Mouse (Mus musculus) heart, postnatal 0 days (tissue): Measurements from ENCODE around the gene Cltc. TPM values are rescaled to one million over a fixed set of nuclear protein-coding genes. Genes with fewer than 3 reads are reported as not detected.
"Not testable (repeated sequence)": the region's sequence is repeated elsewhere in the genome, so short reads cannot be mapped to it uniquely, and the experiment has no call there.

Source experiments
- ATAC-seq: fragments of 200-750 bp; cut with Nextera tagmentation; 2 replicates; pipeline ENCODE4 v1.8.0; 2017; ENCODE audit warnings: low read depth, moderate number of reproducible peaks, moderate library complexity; ENCODE audit not compliant: insufficient read depth
- DNase-seq: peaks from one replicate; pipeline ENCODE4 v3.0.0-alpha.2; 2016; ENCODE audit warnings: low spot score
- H3K27ac ChIP-seq: fragments of 300-500 bp; sonication (generic); 2 replicates; pipeline ENCODE4 v1.5.1; 2014; ENCODE audit warnings: low read depth, mild to moderate bottlenecking
- H3K27me3 ChIP-seq: fragments of 300-500 bp; sonication (generic); 2 replicates; pipeline ENCODE4 v1.6.1; 2014; ENCODE audit warnings: low read length, mixed read lengths; ENCODE audit not compliant: control insufficient read depth, insufficient read depth
- H3K36me3 ChIP-seq: fragments of 300-500 bp; sonication (generic); replicated peaks from 2 replicates; pipeline ENCODE4 v1.6.1; 2014; ENCODE audit warnings: low read length, mixed read lengths; ENCODE audit not compliant: control insufficient read depth, insufficient read depth
- H3K4me1 ChIP-seq: fragments of 300-500 bp; sonication (generic); 2 replicates; pipeline ENCODE4 v1.6.1; 2014; ENCODE audit warnings: antibody characterized with exemption; ENCODE audit not compliant: control insufficient read depth, insufficient read depth
- H3K4me2 ChIP-seq: fragments of 300-500 bp; sonication (generic); 2 replicates; pipeline ENCODE4 v1.6.1; 2014; ENCODE audit warnings: low read depth, mild to moderate bottlenecking, low read length, moderate library complexity
- H3K4me3 ChIP-seq: fragments of 300-500 bp; sonication (generic); 2 replicates; pipeline ENCODE4 v1.5.1; 2014; ENCODE audit warnings: low read depth, low read length
- H3K9ac ChIP-seq: fragments of 300-500 bp; sonication (generic); replicated peaks from 2 replicates; pipeline ENCODE4 v1.6.1; 2014; ENCODE audit warnings: low read depth, low read length, mixed read lengths
- H3K9me3 ChIP-seq: fragments of 300-500 bp; sonication (generic); replicated peaks from 2 replicates; pipeline ENCODE4 v1.6.1; 2016; ENCODE audit warnings: low read length; ENCODE audit not compliant: control insufficient read depth
- CTCF ChIP-seq: IDR thresholded peaks from 2 replicates; pipeline ENCODE4 v1.5.1; 2016; ENCODE audit warnings: antibody characterized with exemption, control low read depth, low read depth
- EP300 ChIP-seq: IDR thresholded peaks from 2 replicates; pipeline ENCODE4 v1.6.1; 2016; ENCODE audit warnings: antibody characterized with exemption, low read depth
- WGBS: fragments of 180-500 bp; shearing (Covaris S2); extraction: QIAGEN DNeasy Blood & Tissue Kit; methylation state at CpG from one replicate; pipeline ENCODE4 v1.1.7; 2014; 5-methylcytosine and 5-hydroxymethylcytosine counted together
- polyA plus RNA-seq: library from polyadenylated mRNA; unstranded; fragments of >200 nt; fragmentation: Nextera tagmentation; extraction: Ambion mirVana; gene quantifications from 2 replicates; pipeline ENCODE4 v1.2.1, GENCODE M21; 2015
- total RNA-seq: library from RNA; depleted of rRNA; stranded (reverse); fragments of >200 nt; gene quantifications from 2 replicates; pipeline ENCODE4 v1.2.3, GENCODE M21; 2014; ENCODE audit warnings: low replicate concordance; rRNA removed

Cltc gene
- 185 and 279 TPM in 2 replicates for total RNA-seq
- polyA plus RNA-seq: 71.0 and 77.6 TPM in 2 replicates

GRCm38 (mm10) chr11:86757480-86758371 is at the start of gene Cltc:
Gene Cltc (minus strand): TSS chr11:86757565.
- Histone ChIP-seq H3K4me1 (peaks cover 16% of the 10 kb centered on the region), H3K4me2 (peak within 1 kb of the TSS; percentile 88), H3K9me3 (no peaks in the 10 kb centered on the region), H3K9ac (peak within 1 kb of the TSS; percentile 97), H3K36me3 (no peaks in the 10 kb centered on the region), H3K4me3 (peak within 1 kb of the TSS; percentile 98), H3K27ac (peak within 1 kb of the TSS; percentile 98), H3K27me3 (no peaks in the 10 kb centered on the region)
- TF ChIP-seq CTCF: peak; percentile 67
- TF ChIP-seq EP300: peak; percentile 99
- ATAC-seq (peak; percentile 93), DNase-seq (peak; percentile 98)
- under 1% methylated on average over 73 of the region's 73 CpGs for WGBS

DNA sequence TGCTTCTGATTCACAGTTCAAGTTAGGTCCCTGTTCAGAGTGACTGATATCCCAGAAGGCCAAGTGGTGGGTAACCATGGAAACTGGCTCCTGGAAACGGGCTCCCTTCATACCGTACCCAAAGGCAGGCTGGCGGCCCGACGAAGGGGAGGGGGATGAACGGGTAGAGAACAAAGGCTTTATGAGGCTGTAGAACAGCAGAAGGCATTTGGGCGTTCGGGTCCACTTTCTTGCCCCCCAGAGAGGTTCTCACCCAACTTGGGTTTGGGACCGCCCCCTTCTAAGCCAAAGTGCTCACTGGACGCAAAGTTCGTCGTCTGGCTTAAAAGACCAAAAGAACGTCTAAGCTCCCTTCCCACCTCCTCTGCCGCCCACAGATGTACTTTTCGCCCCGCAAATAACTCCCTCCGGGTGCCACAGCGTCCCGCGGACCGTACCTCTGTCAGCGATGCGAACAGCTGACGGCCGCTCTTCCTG is 49.7 kb upstream of the Cltc start:
- peak; percentile 52 for DNase-seq
- under 1% methylated on average over 25 of the region's 25 CpGs for WGBS

DNA sequence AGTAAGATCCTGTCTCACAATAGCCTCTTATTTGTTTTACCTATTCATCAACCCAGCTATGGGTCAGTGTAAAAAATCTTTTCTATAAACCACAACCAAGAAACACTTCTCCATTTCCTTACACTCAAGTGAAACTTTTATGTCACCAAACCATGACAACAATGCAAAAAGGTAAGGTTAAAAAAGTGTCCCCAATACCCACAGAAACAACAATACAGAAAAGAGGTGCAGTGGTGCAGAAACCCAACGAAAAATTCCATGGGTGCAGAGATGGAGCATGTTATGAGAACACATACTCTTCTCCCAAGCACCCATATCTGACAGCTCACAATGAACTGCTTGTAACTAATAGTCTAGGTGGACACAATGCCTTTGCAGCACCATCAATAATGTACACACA is 36.8 kb upstream of the Cltc start:
- H3K4me1 ChIP-seq: no peaks in the 10 kb centered on the region
- no peak overlapping the region for H3K27ac ChIP-seq
- peaks cover 42% of the 10 kb centered on the region for H3K36me3 ChIP-seq
- TF ChIP-seq EP300: no peak
- TF ChIP-seq CTCF: no peak
- H3K4me2 ChIP-seq: no peak overlapping the region
- H3K27me3 ChIP-seq: no peaks in the 10 kb centered on the region
- ATAC-seq: no peak
- H3K9ac ChIP-seq: no peak overlapping the region
- H3K9me3 ChIP-seq: no peaks in the 10 kb centered on the region
- DNase-seq: no peak
- 86% methylated on average over 1 of the region's 1 CpGs for WGBS
- no peak overlapping the region for H3K4me3 ChIP-seq

More for the DNA sequence above, 49.7 kb upstream of the Cltc start:
- H3K4me1 ChIP-seq: no peaks in the 10 kb centered on the region; the same call in 1 of the 2 replicates
- H3K9me3 ChIP-seq: no peaks in the 10 kb centered on the region
- ATAC-seq: peak; percentile 66
- H3K36me3 ChIP-seq: peaks cover 8% of the 10 kb centered on the region
- H3K9ac ChIP-seq: peak overlapping the region; percentile 49
- H3K4me3 ChIP-seq: peak overlapping the region; percentile 72
- TF ChIP-seq EP300: no peak
- no peak for TF ChIP-seq CTCF
- no peaks in the 10 kb centered on the region for H3K27me3 ChIP-seq
- H3K27ac ChIP-seq: peak overlapping the region; percentile 49
- peak overlapping the region; percentile 87 for H3K4me2 ChIP-seq

DNA sequence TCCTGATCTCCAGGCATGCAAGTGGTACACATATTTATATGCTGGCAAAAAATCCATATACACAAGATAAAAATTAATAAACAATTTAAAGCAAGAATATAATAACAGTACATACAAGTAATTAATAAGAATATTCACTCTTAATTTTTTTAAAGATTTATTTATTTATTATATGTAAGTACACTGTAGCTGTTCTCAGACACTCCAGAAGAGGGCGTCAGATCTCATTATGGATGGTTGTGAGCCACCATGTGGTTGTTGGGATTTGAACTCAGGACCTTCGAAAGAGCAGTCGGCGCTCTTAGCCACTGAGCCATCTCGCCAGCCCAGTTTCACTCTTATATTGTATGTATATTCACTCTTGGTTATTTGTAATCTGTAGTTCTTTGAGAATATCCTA is 30.1 kb upstream of the Cltc start:
- H3K27me3 ChIP-seq, H3K4me1 ChIP-seq, H3K27ac ChIP-seq, H3K4me2 ChIP-seq, DNase-seq, H3K4me3 ChIP-seq, H3K9me3 ChIP-seq, H3K9ac ChIP-seq, ATAC-seq: not testable (repeated sequence)
- 88% methylated on average over 5 of the region's 5 CpGs for WGBS
- H3K36me3 ChIP-seq: peaks cover 51% of the 10 kb centered on the region

GRCm38 (mm10) chr11:86785767-86786166 is 28.4 kb upstream of the Cltc start:
- ATAC-seq: no peak
- Histone ChIP-seq H3K4me1 (no peaks in the 10 kb centered on the region), H3K27me3 (no peaks in the 10 kb centered on the region), H3K4me3 (no peak overlapping the region), H3K27ac (no peak overlapping the region), H3K9me3 (no peaks in the 10 kb centered on the region), H3K4me2 (no peak overlapping the region), H3K36me3 (peaks cover 54% of the 10 kb centered on the region), H3K9ac (no peak overlapping the region)
- no peak for DNase-seq
- 83% methylated on average over 2 of the region's 2 CpGs for WGBS
- TF ChIP-seq CTCF (no peak), EP300 (no peak)
